Mouse (Mus musculus): ENCODE results near the gene Dach1.
A peak's percentile ranks its signal among the peaks of the same experiment; 100 is the strongest.

DNA sequence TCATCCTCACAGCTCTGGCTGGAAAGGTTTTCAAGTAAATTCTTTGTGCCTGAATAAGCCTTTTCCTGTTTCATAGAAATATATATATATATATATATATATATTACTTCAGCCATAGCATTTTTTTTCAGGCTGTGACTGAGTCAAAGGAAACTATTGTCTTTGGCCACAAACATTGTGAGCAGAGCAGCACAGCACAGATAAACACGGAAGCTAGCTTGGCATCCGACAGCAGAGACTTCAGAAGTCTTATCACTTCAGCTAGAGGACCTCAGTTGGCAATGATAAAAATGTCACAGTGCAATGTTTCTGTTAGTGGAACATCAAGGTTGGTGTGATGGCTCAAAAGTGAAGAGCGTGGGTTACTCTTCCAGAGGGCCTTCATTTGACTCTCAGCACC is 186.3 kb downstream of the Dach1 start:
- TF ChIP-seq ELF1 (IDR thresholded peaks at IDR 0.05; ENCODE audit: low read depth, low read length) (peak; percentile 63), ETS1 (IDR thresholded peaks at IDR 0.05; ENCODE audit: low read depth, low read length) (peak; percentile 26; the same call in 1 of the 2 replicates), EP300 (IDR thresholded peaks at IDR 0.05; ENCODE audit: low read depth in 1 of 2, low read length in 2 of 2) (peak; percentile 58 to 68; a peak in 3 of 4 replicates), MEF2A (IDR thresholded peaks at IDR 0.05; ENCODE audit: extremely low read depth, insufficient replicate concordance, low read depth, low read length, poor library complexity, severe bottlenecking) (no peak), POLR2A (IDR thresholded peaks at IDR 0.05; ENCODE audit: control insufficient read depth in 1 of 2, insufficient read depth in 1 of 2, low read depth in 1 of 2, low read length in 2 of 2, poor library complexity in 1 of 2) (no peak), GATA1 (IDR thresholded peaks at IDR 0.05; ENCODE audit: low read depth, low read length) (peak; percentile 87), CTCF (IDR thresholded peaks at IDR 0.05 in 2 of 3, conservative IDR thresholded peaks at IDR 0.05 in 1 of 3; ENCODE audit: control insufficient read depth in 1 of 3, insufficient read depth in 1 of 3, low read depth in 2 of 3, low read length in 3 of 3, poor library complexity in 1 of 3, severe bottlenecking in 1 of 3) (no peak), MAX (IDR thresholded peaks at IDR 0.05; ENCODE audit: low read length) (no peak), GABPA (IDR thresholded peaks at IDR 0.05; ENCODE audit: low read depth, low read length) (no peak), NRF1 (IDR thresholded peaks at IDR 0.05; ENCODE audit: insufficient read depth, low read depth, low read length, poor library complexity, severe bottlenecking) (no peak), TBP (IDR thresholded peaks at IDR 0.05; ENCODE audit: low read depth, low read length) (0 out of 2 replicates have a peak, but pooled peaks have one; percentile 15), POLR2AphosphoS2 (IDR thresholded peaks at IDR 0.05; ENCODE audit: low read length) (no peak), POLR2AphosphoS5 (IDR thresholded peaks at IDR 0.05; ENCODE audit: borderline replicate concordance, low read depth, low read length) (no peak), MYB (IDR thresholded peaks at IDR 0.05; ENCODE audit: low read depth, low read length) (no peak)

All from MEL (cell line).